Mouse (Mus musculus): ENCODE results near the gene Vps35l. TPM values are rescaled to one million over a fixed set of nuclear protein-coding genes. Genes with fewer than 3 reads are reported as not detected.

Vps35l gene
- polyA plus RNA-seq, 1 experiment from 2014 or later, result 123 TPM

GRCm38 (mm10) chr7:118803425-118803824 lies 63.4 kb downstream of the Vps35l start:
- no peak overlapping the region for H3K27ac ChIP-seq
- H3K4me3 ChIP-seq (ENCODE audit: inconsistent target), result no peak overlapping the region
- peaks cover 51% of the 10 kb centered on the region for H3K36me3 ChIP-seq (ENCODE audit: inconsistent target)
- 96% methylated on average over 8 of the region's 8 CpGs for WGBS (ENCODE audit: missing documents)
- H3K79me2 ChIP-seq (ENCODE audit: inconsistent target), result no peaks in the 10 kb centered on the region

- Histone ChIP-seq H3K79me2 (ENCODE audit: inconsistent target) (no peaks in the 10 kb centered on the region), H3K4me3 (ENCODE audit: inconsistent target) (no peak overlapping the region), H3K36me3 (ENCODE audit: inconsistent target) (peaks cover 67% of the 10 kb centered on the region), H3K27ac (no peak overlapping the region)
- 95% methylated on average over 14 of the region's 16 CpGs for WGBS (ENCODE audit: missing documents)
These were observed 66.8 kb downstream of the Vps35l start for GRCm38 (mm10) chr7:118806631-118807411.

GRCm38 (mm10) chr7:118807899-118808298 lies 67.9 kb downstream of the Vps35l start:
- no peak overlapping the region for H3K27ac ChIP-seq
- 87% methylated on average over 7 of the region's 8 CpGs for WGBS (ENCODE audit: missing documents)
- peaks cover 66% of the 10 kb centered on the region for H3K36me3 ChIP-seq (ENCODE audit: inconsistent target)
- H3K79me2 ChIP-seq (ENCODE audit: inconsistent target), result no peaks in the 10 kb centered on the region
- no peak overlapping the region for H3K4me3 ChIP-seq (ENCODE audit: inconsistent target)

- Histone ChIP-seq H3K79me2 (ENCODE audit: inconsistent target) (no peaks in the 10 kb centered on the region), H3K27ac (no peak overlapping the region), H3K36me3 (ENCODE audit: inconsistent target) (peaks cover 62% of the 10 kb centered on the region), H3K4me3 (ENCODE audit: inconsistent target) (no peak overlapping the region)
- WGBS (ENCODE audit: missing documents), result 50% methylated on average over 12 of the region's 12 CpGs
These were observed 71.5 kb downstream of the Vps35l start for GRCm38 (mm10) chr7:118811407-118812106.

GRCm38 (mm10) chr7:118813592-118813991 lies 73.6 kb downstream of the Vps35l start:
- WGBS (ENCODE audit: missing documents), result 92% methylated on average over 4 of the region's 4 CpGs
- Histone ChIP-seq H3K27ac (no peak overlapping the region), H3K79me2 (ENCODE audit: inconsistent target) (no peaks in the 10 kb centered on the region), H3K4me3 (ENCODE audit: inconsistent target) (no peak overlapping the region), H3K36me3 (ENCODE audit: inconsistent target) (peaks cover 64% of the 10 kb centered on the region)

- peaks cover 60% of the 10 kb centered on the region for H3K36me3 ChIP-seq (ENCODE audit: inconsistent target)
- WGBS (ENCODE audit: missing documents), result 95% methylated on average over 3 of the region's 3 CpGs
- H3K79me2 ChIP-seq (ENCODE audit: inconsistent target), result no peaks in the 10 kb centered on the region
- H3K27ac ChIP-seq, result no peak overlapping the region
- no peak overlapping the region for H3K4me3 ChIP-seq (ENCODE audit: inconsistent target)
These were observed 76.2 kb downstream of the Vps35l start for GRCm38 (mm10) chr7:118816275-118816674.

GRCm38 (mm10) chr7:118817741-118818140 lies 77.7 kb downstream of the Vps35l start:
- Histone ChIP-seq H3K4me3 (ENCODE audit: inconsistent target) (no peak overlapping the region), H3K36me3 (ENCODE audit: inconsistent target) (peaks cover 60% of the 10 kb centered on the region), H3K79me2 (ENCODE audit: inconsistent target) (no peaks in the 10 kb centered on the region), H3K27ac (no peak overlapping the region)
- WGBS (ENCODE audit: missing documents), result 88% methylated on average over 7 of the region's 7 CpGs

GRCm38 (mm10) chr7:118819666-118820065 lies 79.6 kb downstream of the Vps35l start:
- Histone ChIP-seq H3K27ac (no peak overlapping the region), H3K36me3 (ENCODE audit: inconsistent target) (peaks cover 56% of the 10 kb centered on the region), H3K79me2 (ENCODE audit: inconsistent target) (no peaks in the 10 kb centered on the region), H3K4me3 (ENCODE audit: inconsistent target) (no peak overlapping the region)
- 64% methylated on average over 1 of the region's 1 CpGs for WGBS (ENCODE audit: missing documents)

GRCm38 (mm10) chr7:118821356-118821755 lies 81.3 kb downstream of the Vps35l start:
- Histone ChIP-seq H3K36me3 (ENCODE audit: inconsistent target) (peaks cover 56% of the 10 kb centered on the region), H3K4me3 (ENCODE audit: inconsistent target) (no peak overlapping the region), H3K79me2 (ENCODE audit: inconsistent target) (no peaks in the 10 kb centered on the region), H3K27ac (peak overlapping the region; percentile 48)
- 60% methylated on average over 7 of the region's 7 CpGs for WGBS (ENCODE audit: missing documents)

GRCm38 (mm10) chr7:118821887-118822556 lies 82.0 kb downstream of the Vps35l start:
- Histone ChIP-seq H3K27ac (peak overlapping the region; percentile 48), H3K79me2 (ENCODE audit: inconsistent target) (no peaks in the 10 kb centered on the region), H3K36me3 (ENCODE audit: inconsistent target) (peaks cover 57% of the 10 kb centered on the region), H3K4me3 (ENCODE audit: inconsistent target) (no peak overlapping the region)
- 95% methylated on average over 12 of the region's 12 CpGs for WGBS (ENCODE audit: missing documents)

- Histone ChIP-seq H3K4me3 (ENCODE audit: inconsistent target) (no peak overlapping the region), H3K36me3 (ENCODE audit: inconsistent target) (peaks cover 64% of the 10 kb centered on the region), H3K79me2 (ENCODE audit: inconsistent target) (no peaks in the 10 kb centered on the region), H3K27ac (no peak overlapping the region)
- WGBS (ENCODE audit: missing documents), result 99% methylated on average over 7 of the region's 7 CpGs
These were observed 84.4 kb downstream of the Vps35l start for GRCm38 (mm10) chr7:118824451-118824850.

GRCm38 (mm10) chr7:118827975-118828416 lies 88.0 kb downstream of the Vps35l start:
- Histone ChIP-seq H3K4me3 (ENCODE audit: inconsistent target) (no peak overlapping the region), H3K79me2 (ENCODE audit: inconsistent target) (no peaks in the 10 kb centered on the region), H3K36me3 (ENCODE audit: inconsistent target) (peaks cover 89% of the 10 kb centered on the region), H3K27ac (no peak overlapping the region)
- WGBS (ENCODE audit: missing documents), result 47% methylated on average over 5 of the region's 5 CpGs

GRCm38 (mm10) chr7:118837901-118838300 lies 97.9 kb downstream of the Vps35l start:
- peaks cover 85% of the 10 kb centered on the region for H3K36me3 ChIP-seq (ENCODE audit: inconsistent target)
- H3K79me2 ChIP-seq (ENCODE audit: inconsistent target), result no peaks in the 10 kb centered on the region
- H3K4me3 ChIP-seq (ENCODE audit: inconsistent target), result no peak overlapping the region
- H3K27ac ChIP-seq, result no peak overlapping the region
- 94% methylated on average over 5 of the region's 5 CpGs for WGBS (ENCODE audit: missing documents)

GRCm38 (mm10) chr7:118841030-118841745 lies 101.2 kb downstream of the Vps35l start:
- H3K36me3 ChIP-seq (ENCODE audit: inconsistent target), result peaks cover 75% of the 10 kb centered on the region
- WGBS (ENCODE audit: missing documents), result 77% methylated on average over 8 of the region's 8 CpGs
- no peak overlapping the region for H3K27ac ChIP-seq
- no peak overlapping the region for H3K4me3 ChIP-seq (ENCODE audit: inconsistent target)
- no peaks in the 10 kb centered on the region for H3K79me2 ChIP-seq (ENCODE audit: inconsistent target)

Data from macrophage (primary cell).